Mouse (Mus musculus): ENCODE measurements around the gene Prr23a3.

- TF ChIP-seq CTCF (IDR thresholded peaks at IDR 0.05; ENCODE audit: control insufficient read depth, insufficient read depth, low read length) (no peak), POLR2A (IDR thresholded peaks at IDR 0.05; ENCODE audit: borderline replicate concordance, control insufficient read depth, low read depth, low read length) (no peak)
Observed at GRCm38 (mm10) chr9:98837537-98838074, 27.0 kb upstream of the Prr23a3 start.
